Mouse (Mus musculus) embryonic fibroblast, embryonic 13.5 days (primary cell): Measurements from ENCODE around the gene F2rl2.

Experiments used
- CTCF ChIP-seq: IDR thresholded peaks from 2 replicates; pipeline ENCODE4 v1.5.1; 2011; ENCODE audit warnings: mild to moderate bottlenecking, control low read depth, low read length, moderate library complexity, borderline replicate concordance; ENCODE audit not compliant: insufficient read depth
- POLR2A ChIP-seq: IDR thresholded peaks from 2 replicates; pipeline ENCODE4 v1.6.1; 2011; ENCODE audit warnings: low read depth, mild to moderate bottlenecking, control low read depth, low read length, moderate library complexity

- TF ChIP-seq CTCF (no peak), POLR2A (no peak)
These were observed 18.7 kb downstream of the F2rl2 start for GRCm38 (mm10) chr13:95715356-95715755.
